Mouse (Mus musculus): ENCODE measurements around the gene Pccb.

DNA sequence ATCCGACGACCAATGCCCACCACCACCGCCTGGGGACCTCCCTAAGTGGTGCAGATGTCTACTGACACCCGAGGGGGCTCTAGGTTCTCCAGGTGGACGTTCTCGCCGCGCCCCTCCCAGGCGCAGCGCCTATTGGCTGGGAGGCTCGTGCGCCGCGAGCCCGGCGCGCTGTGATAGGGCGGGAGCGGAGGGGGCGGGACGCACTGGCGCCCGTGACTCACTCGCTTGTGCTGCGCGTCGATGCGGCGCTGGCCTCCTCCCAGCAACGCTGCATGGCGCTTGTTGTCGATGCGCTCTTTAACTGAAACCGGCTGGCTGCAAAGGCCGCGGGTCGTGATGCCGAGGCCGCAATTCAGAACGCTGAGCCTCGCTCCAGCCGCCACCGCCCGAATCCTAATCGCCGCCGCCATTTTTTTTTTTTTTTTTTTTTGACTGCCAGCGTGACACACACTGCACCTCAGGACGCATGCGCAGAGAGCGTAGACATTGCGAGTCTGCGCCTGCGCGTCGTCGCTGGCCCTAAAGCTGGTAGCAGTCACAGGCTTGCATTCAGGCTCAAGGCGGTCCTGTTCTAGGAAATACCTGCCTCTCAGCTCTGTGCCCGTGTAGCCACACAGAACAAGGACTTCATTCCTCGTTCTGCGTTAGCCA is at the start of gene Pccb:
- peak; percentile 99 for TF ChIP-seq POLR2A (IDR thresholded peaks at IDR 0.05; ENCODE audit: extremely low read depth, insufficient read depth, low read length)
- no peak for TF ChIP-seq CTCF (IDR thresholded peaks at IDR 0.05; ENCODE audit: extremely low read depth, insufficient read depth, low read length)
